Mouse (Mus musculus) kidney, postnatal 36 days (tissue): ENCODE results near the gene H2-T24.
"Not testable (repeated sequence)": the region's sequence is repeated elsewhere in the genome, so short reads cannot be mapped to it uniquely, and the experiment has no call there.

Source experiments
- DNase-seq, 2 experiments: peaks; one replicate each; pipeline ENCODE4 v3.0.0; 2021 to 2022; ENCODE audit warnings: mixed read lengths in 2 of 2

Gene H2-T24

GRCm38 (mm10) chr17:36023710-36024654, 3.6 kb upstream of the H2-T24 start:
- DNase-seq = peak; percentile 56 to 71

DNA sequence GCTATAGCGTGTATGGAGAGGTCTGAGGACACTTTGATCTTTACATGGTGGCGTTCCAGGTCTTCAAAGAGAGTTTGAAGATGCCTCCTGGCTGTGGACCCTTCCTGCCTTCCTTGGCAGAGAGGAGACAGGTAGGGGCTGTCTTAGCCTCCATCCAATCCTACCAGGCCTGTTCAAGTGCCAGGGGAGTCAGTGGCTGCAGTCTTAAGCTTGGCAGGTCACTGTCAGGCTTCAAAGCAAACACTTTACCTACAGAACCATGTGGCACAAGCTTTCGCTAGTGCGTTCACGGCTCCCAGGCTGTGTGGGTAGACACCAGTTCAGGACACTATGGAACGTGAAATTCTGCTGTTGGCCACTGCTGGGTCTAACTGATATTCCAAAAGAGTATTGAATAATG, 2.6 kb upstream of the H2-T24 start:
- no peak for DNase-seq

- DNase-seq = no peak
Measured at GRCm38 (mm10) chr17:36022098-36022497, 1.7 kb upstream of the H2-T24 start.

DNA sequence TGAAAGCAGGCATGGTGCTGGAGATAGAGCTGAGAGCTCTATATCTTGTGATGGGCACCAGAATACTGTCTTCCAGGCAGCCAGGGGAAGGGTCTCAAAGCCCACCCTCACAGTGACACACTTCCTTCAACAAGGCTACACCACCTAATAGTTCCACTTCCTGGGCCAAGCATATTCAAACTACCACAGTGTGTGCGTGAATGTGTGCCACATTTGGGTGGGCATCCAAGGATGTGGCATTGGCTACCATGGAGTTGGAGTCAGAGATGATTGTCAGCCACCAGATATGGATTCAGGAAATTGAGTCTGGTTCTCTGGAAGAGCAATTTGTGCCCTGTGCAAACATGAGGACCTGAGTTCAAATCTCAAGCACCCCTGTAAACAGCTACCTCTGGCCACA, 949 bp upstream of the H2-T24 start:
- no peak for DNase-seq

GRCm38 (mm10) chr17:36019519-36019918, 841 bp downstream of the H2-T24 start:
- no peak for DNase-seq

GRCm38 (mm10) chr17:36018979-36019378, 1.4 kb downstream of the H2-T24 start:
- DNase-seq = peak; percentile 62 to 78

DNA sequence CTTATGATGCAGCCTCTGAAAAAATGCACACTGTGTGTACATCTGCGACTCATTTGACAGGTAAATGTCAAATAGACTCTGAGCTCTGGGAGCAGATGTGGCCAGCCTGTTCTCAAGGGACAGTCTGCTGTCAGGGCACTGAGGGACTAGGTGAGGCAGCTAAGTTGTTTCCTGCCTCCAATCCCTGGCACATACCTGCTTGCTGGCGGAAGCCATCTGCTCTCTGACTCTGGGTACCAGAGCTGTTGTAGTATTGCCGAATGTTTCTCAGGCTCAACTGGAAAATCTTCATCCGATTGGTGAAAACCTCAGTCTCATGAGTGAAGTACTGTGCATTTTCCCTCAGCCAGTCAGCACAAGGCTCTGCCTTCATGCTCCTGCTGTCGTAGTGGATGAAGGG, 3.3 kb downstream of the H2-T24 start:
- no peak for DNase-seq

DNA sequence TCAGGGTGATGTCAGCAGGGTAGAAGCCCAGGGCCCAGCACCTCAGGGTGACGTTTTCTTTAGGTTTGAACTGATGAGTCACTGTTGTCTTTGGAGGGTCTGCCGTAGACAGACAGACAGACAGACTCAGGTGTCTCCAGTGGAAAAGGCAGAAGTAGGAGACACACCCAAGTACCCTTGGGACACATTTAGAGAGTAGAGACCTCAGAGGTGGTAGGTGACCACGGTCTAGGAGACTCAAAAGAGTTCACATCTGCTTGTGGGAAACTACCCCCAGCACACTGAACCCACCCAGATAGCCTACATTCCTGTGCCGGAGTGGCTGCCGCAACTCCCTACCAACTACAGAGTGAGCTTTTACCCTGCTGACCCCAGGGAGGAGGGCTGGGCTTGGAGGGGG, 5.4 kb downstream of the H2-T24 start:
- no peak for DNase-seq

DNA sequence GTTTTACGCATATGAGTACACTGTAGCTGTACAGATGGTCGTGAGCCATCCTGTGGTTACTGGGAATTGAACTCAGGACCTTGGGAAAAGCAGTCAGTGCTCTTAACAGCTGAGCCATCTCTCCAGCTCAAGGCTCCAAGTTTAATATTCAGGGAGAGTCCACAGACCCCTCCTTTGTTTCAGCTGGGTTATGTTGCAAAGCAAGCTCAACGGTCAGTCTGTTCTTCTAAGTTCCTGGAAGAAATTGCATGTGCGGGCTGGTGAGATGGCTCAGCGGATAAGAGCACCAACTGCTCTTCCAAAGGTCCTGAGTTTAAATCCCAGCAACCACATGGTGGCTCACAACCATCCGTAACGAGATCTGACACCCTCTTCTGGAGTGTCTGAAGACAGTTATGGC, 16.0 kb downstream of the H2-T24 start:
- DNase-seq = not testable (repeated sequence)

DNA sequence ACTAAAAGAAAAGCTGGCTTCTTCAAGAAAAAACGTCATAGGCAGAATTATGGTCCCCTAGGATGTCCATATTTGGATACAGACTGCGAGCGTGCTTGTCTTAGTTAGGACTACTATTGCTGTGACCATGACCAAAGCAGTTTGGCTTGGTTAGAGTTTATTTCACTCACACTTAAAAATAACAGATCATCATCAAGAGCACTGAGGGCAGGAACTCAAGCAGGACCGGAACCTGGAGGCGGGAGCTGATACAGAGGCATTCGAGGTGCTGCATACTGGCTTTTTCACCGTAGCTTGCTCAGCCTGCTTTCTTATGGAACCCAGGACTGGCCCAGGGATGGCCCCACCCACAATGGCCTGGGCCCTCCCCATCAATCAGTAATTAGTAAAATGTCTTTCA, 17.0 kb downstream of the H2-T24 start:
- no peak for DNase-seq

DNA sequence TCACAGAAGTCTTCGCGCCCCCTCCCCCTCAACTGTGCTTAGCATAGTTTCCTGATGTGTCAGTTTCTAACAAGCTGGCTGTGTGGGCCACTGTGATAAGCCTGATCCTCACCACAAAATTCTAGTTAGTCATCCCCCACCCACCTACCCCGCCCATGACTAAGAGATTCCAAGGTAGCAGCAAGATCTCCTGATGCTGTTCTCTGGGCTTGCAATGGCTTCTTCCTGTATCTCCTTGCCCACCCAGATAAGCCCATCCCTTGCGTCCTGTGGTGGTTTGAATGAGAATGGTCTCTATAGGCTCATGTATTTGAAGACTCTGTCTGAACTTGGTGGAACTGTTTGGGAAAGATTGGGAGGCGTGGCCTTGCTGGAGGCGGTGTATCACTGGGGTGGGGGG, 18.4 kb downstream of the H2-T24 start:
- no peak for DNase-seq

- no peak for DNase-seq
Measured at GRCm38 (mm10) chr17:36001121-36001897, 19.1 kb downstream of the H2-T24 start.

DNA sequence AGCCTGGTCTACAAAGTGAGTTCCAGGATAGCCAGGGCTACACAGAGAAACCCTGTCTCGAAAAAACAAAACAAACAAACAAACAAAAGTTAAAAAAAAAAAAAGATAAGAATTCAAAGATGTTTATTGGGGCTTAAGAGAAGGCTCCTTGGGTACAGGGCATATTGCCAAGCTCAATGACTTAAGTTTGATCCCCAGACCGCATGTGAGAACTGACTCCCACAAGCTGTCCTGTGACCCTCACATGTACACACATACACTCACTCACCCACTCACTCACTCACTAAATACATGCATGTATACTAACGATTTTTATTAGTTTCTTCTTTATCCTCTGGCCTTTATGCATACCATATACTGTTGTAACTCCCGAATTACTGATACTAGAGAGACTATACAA, 20.0 kb downstream of the H2-T24 start:
- no peak for DNase-seq

GRCm38 (mm10) chr17:35999356-35999755, 21.0 kb downstream of the H2-T24 start:
- DNase-seq = no peak

- no peak for DNase-seq
Measured at GRCm38 (mm10) chr17:35998545-35999305, 21.6 kb downstream of the H2-T24 start.

- peak in 1 of 2 experiments; percentile 53 for DNase-seq
Measured at GRCm38 (mm10) chr17:35997713-35998510, 22.4 kb downstream of the H2-T24 start.

GRCm38 (mm10) chr17:35996949-35997348, 23.4 kb downstream of the H2-T24 start:
- peak; percentile 97 to 98 for DNase-seq

DNA sequence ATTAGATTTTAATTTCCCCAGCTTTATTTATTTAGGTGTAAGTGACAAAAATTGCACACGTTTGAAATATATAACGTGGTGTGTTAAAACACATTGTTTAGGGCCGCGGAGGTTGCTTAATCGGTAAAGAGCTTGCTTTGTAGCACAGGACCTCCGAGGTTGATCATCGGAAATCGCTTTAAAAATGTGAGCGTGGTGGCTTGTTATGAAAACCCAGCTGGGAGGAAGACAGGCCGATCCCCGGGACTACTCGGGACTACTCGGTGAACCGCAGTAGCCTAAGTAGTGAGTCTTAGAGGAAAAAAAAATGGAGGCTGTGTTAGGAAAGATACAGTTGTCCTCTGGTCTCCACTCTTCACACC, 25.5 kb downstream of the H2-T24 start:
- no peak for DNase-seq

DNA sequence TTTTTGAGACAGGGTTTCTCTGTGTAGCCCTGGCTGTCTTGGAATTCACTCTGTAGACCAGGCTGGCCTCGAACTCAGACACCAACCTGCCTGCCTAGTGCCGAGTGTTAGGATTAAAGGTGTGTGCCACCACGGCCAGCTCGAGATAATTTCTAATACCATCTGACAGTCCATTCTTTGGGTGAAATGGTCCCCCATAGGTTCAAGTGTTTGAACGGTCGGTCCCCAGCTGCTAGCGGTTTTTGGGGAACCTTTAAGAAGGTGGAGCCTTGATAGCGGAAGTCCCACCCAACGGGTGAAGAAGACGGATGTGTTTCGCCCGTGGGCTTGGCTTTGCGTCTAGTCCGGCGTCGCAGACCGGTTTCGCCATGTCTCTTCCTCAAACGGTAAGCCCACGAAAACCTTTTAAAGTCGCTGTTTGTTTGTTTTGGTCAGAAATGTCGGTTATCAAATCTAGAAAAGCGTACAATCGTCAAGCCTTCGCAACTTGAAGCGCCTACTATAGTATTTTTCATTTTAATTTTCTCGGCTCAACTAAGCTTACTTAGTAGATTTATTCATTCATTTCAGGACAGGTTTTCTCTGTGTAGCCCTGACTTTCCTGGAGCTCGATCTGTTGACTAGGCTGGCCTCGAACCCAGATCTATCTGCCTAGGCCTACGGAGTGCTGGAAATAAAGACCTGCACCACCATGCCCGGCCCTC, 26.0 kb downstream of the H2-T24 start:
- DNase-seq = peak; percentile 89 to 90

- peak; percentile 69 to 86 for DNase-seq
Measured at GRCm38 (mm10) chr17:35993675-35994074, 26.7 kb downstream of the H2-T24 start.

GRCm38 (mm10) chr17:35991781-35992180, 28.6 kb downstream of the H2-T24 start:
- DNase-seq = no peak

DNA sequence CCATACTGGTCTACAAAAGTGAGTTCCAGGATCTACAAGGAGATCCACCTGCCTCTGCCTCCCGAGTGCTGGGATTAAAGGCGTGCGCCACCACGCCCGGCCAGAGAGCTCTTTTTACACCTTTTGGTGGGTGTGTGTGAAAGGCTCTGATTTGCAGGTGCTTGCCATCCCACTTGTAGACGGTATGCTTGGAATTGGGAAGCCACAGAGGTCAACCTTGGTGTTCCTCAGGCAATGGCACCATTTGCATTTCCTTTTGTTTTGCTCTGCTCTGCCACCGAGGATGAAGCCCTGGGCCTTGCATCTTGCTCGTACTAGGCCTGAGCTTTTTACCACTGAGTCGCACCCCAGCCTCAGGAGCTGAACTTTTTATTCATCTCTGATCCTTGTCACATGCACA, 38.6 kb downstream of the H2-T24 start:
- no peak for DNase-seq
